ENCODE assay signal across 16 mouse cellular contexts in the genomic region with DNA sequence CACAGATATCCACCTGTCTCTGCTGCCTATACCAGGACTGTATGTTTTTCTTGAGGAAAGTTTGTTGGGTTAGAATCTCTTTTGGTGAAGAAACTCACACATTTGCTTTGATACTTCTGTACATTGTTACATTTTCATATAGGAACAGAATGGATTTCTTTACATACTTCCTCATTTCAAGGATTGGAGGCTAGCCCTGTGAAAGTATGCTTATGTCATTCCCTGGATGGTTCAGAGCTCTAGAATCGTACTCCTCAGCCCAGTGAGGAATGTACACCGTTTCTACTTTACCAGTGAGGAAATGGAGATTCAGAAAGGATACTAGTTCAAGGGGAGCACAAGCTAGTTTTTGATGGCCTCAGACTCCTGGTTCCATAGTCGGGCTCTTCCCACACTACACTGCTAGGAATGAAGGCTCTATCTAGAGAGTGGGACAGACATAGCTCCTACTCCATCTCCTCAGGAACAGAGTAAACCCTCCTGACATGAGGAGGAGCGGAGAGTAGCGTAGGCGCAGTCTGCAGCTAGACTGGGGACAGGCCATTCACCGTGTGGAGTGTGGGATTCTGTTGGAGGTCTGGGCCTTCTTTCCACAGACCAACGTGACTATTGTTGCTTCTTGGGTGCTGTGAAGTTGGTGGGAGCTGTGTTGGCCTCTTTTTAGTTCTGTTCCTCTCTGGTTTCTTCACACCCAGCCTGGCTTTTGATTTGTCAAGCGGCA.
"Had no signal": no experiment of that assay in that cellular context is flagged by ENCODE, and none has a peak within 500 bp of the region (broad histone marks: within the 10 kb centered on the region; RNA-seq: fewer than 3 reads in every experiment).

No protein-coding gene starts in this region.

- H3K27ac ChIP-seq: kidney, postnatal 0 days; limb, embryonic 12.5 days; lung, embryonic 15.5 days; macrophage; midbrain, embryonic 10.5 days; neural tube, embryonic 12.5 days; stomach, postnatal 0 days had no signal

- H3K9ac ChIP-seq: limb, embryonic 12.5 days; liver, postnatal 0 days; lung, embryonic 15.5 days; neural tube, embryonic 12.5 days had no signal

- H3K9me3 ChIP-seq: limb, embryonic 12.5 days; lung, embryonic 15.5 days; midbrain, embryonic 10.5 days; neural tube, embryonic 12.5 days had no signal

- H3K27me3 ChIP-seq: limb, embryonic 12.5 days; lung, embryonic 15.5 days; neural tube, embryonic 12.5 days had no signal

- H3K4me1 ChIP-seq: limb, embryonic 12.5 days; lung, embryonic 15.5 days; midbrain, embryonic 10.5 days; neural tube, embryonic 12.5 days had no signal

- H3K4me2 ChIP-seq: limb, embryonic 12.5 days; lung, embryonic 15.5 days; neural tube, embryonic 12.5 days had no signal

- DNase-seq: kidney, adult 11 months; kidney, adult 9 months; kidney, postnatal 36 days; layer of hippocampus, adult 9-11 months; layer of hippocampus, postnatal 36 days; liver, postnatal 0 days; lung, postnatal 14 days; midbrain, embryonic 14.5 days; thymus, postnatal 4 days had no signal

- ATAC-seq: liver, postnatal 0 days had no signal

- H3K4me3 ChIP-seq: limb, embryonic 12.5 days; lung, embryonic 15.5 days; midbrain, embryonic 10.5 days; neural tube, embryonic 12.5 days had no signal
